Mouse (Mus musculus) kidney, postnatal 25 days (tissue): ENCODE measurements around the gene Hsd3b7.
"Not testable (repeated sequence)": the region's sequence is repeated elsewhere in the genome, so short reads cannot be mapped to it uniquely, and the experiment has no call there.

Experiments
- DNase-seq, 2 experiments: peaks; one replicate each; pipeline ENCODE4 v3.0.0; 2021; ENCODE audit warnings: mixed read lengths in 2 of 2

The Hsd3b7 gene

GRCm38 (mm10) chr7:127800435-127801009 lies at the start of gene Hsd3b7:
Hsd3b7 (plus strand) TSS chr7:127800604.
- peak; percentile 96 for DNase-seq

- DNase-seq: no peak
Measured at GRCm38 (mm10) chr7:127751619-127752018, 48.8 kb upstream of the Hsd3b7 start.

DNA sequence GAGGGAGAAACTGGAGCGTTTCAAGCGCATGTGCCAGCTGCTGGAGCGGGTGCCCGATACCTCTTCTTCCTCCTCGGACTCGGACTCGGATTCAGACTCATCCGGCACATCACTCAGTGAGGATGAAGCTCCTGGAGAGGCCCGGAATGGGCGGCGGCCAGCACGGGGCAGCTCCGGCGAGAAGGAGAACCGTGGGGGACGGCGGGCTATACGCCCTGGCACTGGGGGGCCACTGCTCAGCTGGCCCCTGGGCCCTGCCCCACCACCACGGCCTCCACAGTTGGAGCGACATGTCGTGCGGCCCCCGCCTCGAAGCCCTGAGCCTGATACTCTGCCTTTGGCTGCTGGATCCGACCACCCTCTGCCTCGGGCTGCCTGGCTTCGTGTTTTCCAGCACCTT lies 48.3 kb upstream of the Hsd3b7 start:
- DNase-seq: no peak

DNA sequence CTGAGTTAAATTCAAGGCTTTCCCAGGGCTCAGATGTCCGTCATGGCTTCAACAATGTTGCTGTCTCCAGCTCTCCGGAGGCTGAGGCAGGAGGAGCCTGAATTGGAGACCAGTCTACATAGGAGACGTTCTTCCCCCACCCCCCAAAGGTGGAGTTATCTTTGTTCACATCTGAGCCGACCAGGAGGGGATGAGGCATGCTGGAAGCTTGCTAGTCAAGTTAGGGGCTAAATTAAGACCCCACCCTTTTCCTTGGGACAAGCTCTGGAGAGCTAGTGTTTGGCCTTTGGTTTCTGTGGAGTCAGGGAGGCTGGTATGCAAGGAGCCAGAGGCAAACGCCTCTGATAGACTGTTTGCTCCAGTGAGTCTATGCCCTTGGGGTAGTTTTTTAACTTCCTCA lies 47.2 kb upstream of the Hsd3b7 start:
- no peak for DNase-seq

DNA sequence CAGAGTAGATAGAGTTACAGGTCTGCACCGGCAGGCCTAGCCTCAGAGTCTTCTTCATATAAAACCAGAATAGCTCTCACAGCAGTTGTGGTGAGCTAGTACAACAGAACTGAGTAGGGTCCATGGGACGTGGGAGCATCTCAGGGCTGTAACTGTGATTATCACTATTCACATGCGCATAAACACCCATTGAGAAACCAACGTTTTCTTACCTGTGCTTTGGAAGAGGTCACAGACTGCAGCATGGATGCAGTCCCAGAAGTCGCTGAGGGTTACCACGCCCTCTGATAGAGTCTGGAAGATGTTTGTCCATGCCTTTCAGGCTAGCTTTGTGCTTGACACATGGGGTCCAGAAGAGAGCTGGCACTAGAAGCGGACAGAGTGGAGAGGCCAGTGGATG lies 46.7 kb upstream of the Hsd3b7 start:
- DNase-seq: peak in 1 of 2 experiments; percentile 3

DNA sequence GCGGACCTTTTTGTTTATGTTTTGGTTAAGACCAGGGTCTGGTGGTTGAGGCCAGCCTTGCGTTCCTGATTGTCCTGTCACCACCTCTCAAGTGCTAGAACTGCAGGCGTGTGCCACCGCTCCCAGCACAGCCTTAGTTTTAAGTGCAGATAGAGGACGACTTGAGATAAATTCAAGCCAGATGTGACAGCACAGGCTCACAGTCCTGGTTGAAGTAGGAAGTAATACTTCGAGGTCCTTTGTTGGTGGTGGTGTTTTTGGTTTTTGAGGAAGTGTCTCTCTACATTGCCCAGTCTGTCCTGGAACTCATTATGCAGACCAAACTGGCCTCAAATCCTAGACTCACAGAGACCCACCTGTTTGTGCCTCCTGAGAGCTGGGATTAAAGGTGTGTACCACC lies 40.7 kb upstream of the Hsd3b7 start:
- no peak for DNase-seq

GRCm38 (mm10) chr7:127760478-127760877 lies 39.9 kb upstream of the Hsd3b7 start:
- DNase-seq: no peak

- peak; percentile 73 to 76 for DNase-seq
Measured at GRCm38 (mm10) chr7:127761026-127761425, 39.4 kb upstream of the Hsd3b7 start.

DNA sequence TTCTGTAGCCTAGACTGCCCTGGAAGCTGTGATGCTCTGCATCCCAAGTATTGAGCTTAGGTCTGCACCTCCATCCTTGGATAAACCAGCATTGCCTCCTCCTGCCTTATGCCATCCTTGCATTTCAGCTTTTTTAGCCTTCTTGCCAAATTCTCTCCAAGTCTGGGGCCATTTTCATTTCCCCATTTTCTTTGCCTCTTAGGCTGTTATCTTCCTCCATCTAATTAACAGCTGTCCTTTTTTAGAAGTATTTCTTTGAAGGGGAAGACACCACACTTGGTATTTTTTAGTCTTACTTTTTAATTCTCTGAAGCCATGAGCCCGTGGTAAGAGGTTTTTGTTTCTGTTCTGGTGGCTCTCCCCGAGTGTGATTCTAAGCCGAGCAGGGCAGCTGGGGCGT lies 36.8 kb upstream of the Hsd3b7 start:
- DNase-seq: no peak

- DNase-seq: peak; percentile 43 to 74
Measured at GRCm38 (mm10) chr7:127765756-127766155, 34.6 kb upstream of the Hsd3b7 start.

DNA sequence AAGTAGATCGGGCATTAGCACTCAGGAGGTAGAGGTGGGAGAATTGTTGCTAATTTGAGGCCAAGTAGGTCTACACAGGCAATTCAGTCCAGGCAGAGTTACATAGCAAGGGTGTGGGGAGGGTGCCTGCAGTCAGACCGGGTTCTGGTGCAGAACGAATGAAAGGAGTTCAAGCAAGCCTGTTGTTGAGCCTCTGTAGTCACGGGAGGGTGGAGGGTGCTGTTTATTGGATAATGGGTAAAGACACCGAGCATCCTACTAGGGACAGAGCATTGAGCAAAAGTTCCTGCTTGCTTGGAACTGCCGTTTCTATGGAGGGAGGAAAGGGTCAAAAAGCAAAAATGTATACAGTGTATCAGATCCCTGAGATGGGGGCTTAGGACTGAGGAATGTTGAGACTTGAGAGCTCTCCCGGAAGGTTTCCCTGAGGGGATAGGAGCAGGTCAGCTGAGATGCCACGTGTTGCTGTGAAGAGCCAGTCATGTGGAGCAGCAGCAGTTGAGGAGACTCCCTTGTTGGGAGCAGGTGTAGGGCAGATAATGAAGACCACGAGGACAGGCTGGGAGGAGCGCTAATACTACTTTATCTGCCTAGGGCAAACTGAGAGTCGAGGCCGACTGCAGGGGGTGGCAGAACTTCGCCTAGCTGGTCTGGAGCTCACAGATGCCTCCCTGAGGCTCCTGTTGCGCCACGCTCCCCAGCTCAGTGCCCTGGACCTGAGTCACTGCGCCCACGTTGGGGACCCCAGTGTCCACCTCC lies 33.4 kb upstream of the Hsd3b7 start:
- no peak for DNase-seq

- peak in 1 of 2 experiments; percentile 46 for DNase-seq
Measured at GRCm38 (mm10) chr7:127767671-127768345, 32.6 kb upstream of the Hsd3b7 start.

GRCm38 (mm10) chr7:127768346-127768996 lies 31.9 kb upstream of the Hsd3b7 start:
- DNase-seq: no peak

DNA sequence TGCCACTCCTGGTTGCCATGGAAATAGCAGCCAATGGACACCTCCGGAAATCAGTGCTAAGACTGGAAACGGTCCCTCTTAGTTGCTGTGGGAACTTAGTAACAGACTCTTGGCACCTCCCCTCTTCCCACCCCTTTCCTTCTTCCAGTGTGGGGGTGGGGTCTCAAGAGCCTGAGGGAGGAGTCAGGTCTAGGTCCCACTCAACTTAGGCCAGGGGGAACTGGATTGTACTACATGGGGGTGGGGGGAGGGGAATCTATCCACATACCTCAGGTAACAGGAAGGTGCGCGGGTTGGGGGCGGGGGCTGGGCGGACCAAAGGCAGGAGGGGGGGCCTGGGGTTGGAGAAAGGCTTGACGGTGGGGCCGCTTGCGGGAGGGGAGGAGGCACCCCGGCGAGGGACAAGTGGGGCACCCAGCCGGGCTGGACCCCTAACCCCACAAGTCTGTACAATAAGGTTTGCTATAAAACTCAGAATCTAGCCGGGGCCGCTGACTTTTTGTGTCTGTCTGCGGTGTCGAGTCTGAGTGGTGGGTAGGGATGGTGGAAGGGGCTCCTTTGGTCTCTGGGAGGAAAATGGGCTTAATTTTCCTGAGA lies 31.3 kb upstream of the Hsd3b7 start:
- DNase-seq: peak; percentile 97

GRCm38 (mm10) chr7:127769651-127770038 lies 30.8 kb upstream of the Hsd3b7 start, which contains the start of gene Orai3:
Orai3 (plus strand) TSS chr7:127769815.
- peak; percentile 92 to 95 for DNase-seq

GRCm38 (mm10) chr7:127770039-127770905 lies 30.1 kb upstream of the Hsd3b7 start:
- no peak for DNase-seq

- no peak for DNase-seq
Measured at GRCm38 (mm10) chr7:127771262-127771661, 29.1 kb upstream of the Hsd3b7 start.

- no peak for DNase-seq
Measured at GRCm38 (mm10) chr7:127772080-127772479, 28.3 kb upstream of the Hsd3b7 start.

- DNase-seq: no peak
Measured at GRCm38 (mm10) chr7:127772557-127772956, 27.8 kb upstream of the Hsd3b7 start.

GRCm38 (mm10) chr7:127773664-127774384 lies 26.6 kb upstream of the Hsd3b7 start:
- peak; percentile 78 to 84 for DNase-seq

DNA sequence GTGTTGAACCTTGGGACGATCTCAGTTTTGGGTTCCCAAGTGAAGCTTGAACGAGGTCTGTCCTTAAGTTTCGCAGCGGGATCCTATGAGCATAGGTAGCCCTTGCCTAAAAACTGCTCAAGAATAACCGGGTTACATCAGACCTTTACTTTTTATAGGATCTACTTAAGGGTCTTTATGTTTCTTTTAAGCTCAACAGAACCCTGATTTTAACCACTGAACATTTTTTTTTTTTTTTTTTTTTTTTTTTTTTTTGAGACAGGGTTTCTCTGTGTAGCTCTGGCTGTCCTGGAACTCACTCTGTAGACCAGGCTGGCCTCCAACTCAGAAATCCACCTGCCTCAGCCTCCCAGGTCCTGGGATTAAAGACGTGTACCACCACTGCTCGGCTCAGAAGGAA lies 24.6 kb upstream of the Hsd3b7 start:
- not testable (repeated sequence) for DNase-seq
